Mouse (Mus musculus) brain, embryonic 14.5 days (tissue): ENCODE data around the gene D630023F18Rik.

Source experiments
- CTCF ChIP-seq: fragments of 200-500 bp; IDR thresholded peaks from 2 replicates; pipeline ENCODE4 v1.5.1; 2012; ENCODE audit warnings: inconsistent platforms, mild to moderate bottlenecking, moderate library complexity, borderline replicate concordance; ENCODE audit not compliant: insufficient read depth, insufficient read length; ENCODE audit errors: extremely low read depth
- POLR2A ChIP-seq: fragments of 200-500 bp; IDR thresholded peaks from 2 replicates; pipeline ENCODE4 v1.6.1; 2012; ENCODE audit warnings: mild to moderate bottlenecking, inconsistent platforms, borderline replicate concordance; ENCODE audit not compliant: poor library complexity, insufficient read depth, insufficient read length, severe bottlenecking; ENCODE audit errors: extremely low read depth

GRCm38 (mm10) chr1:65144783-65145182, 21.8 kb upstream of the D630023F18Rik start:
- TF ChIP-seq POLR2A (no peak), CTCF (no peak)
